Mouse (Mus musculus): ENCODE results near the gene Sept6.

DNA sequence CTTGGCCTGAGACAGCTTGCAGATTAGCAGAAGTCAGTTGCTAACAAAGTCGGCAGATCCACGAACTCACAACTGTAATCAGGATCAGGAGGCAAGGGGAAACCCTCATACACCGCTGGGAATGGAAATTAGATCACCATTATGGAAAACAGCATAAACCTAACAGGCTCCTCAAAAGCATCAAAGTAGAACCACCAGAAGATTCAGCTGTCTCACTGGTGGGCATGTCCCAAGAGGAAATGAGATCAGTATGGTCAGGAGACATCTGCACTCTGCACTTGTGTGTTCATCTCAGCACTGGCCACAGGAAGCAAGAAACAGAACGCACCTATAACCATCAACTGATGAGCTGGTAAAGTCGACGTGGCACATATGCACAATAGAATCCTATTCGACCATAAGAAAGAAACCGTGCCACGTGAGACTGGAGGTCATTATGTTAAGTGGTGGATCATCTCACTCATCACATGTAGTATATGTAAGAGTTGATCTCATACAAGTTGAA lies 26.6 kb upstream of the Sept6 start:
- TF ChIP-seq CTCF (IDR thresholded peaks at IDR 0.05; ENCODE audit: low read depth) (no peak), EP300 (IDR thresholded peaks at IDR 0.05; ENCODE audit: low read depth) (no peak)
